Mouse (Mus musculus) cortical plate, adult 2 months (tissue): ENCODE results near the gene Rogdi.

ENCODE experiments used
- CTCF ChIP-seq: fragments of 200-500 bp; IDR thresholded peaks from 2 replicates; pipeline ENCODE4 v1.5.1; 2011; ENCODE audit warnings: mild to moderate bottlenecking, control low read depth, low read length; ENCODE audit not compliant: insufficient read depth; ENCODE audit errors: extremely low read depth
- POLR2A ChIP-seq: fragments of 200-500 bp; IDR thresholded peaks from 2 replicates; pipeline ENCODE4 v1.6.1; 2011; ENCODE audit warnings: mild to moderate bottlenecking, low read length, control low read depth; ENCODE audit not compliant: insufficient read depth; ENCODE audit errors: extremely low read depth

GRCm38 (mm10) chr16:4978275-4979051, 34.9 kb downstream of the Rogdi start:
- TF ChIP-seq CTCF (no peak), POLR2A (no peak)
